Mouse (Mus musculus) CH12.LX (cell line): ENCODE measurements at regions not wholly inside any gene's neighbourhood (a gene's known extent, or its start where the extent isn't known, plus 50 kb on each side); places are given as distances from the start of the nearest gene placed in this dataset.

ENCODE experiments used
- CTCF ChIP-seq, 2 experiments: IDR thresholded peaks in 1 of 2; conservative IDR thresholded peaks in 1 of 2; 2 replicates each; pipeline ENCODE4 v1.5.1; 2011 to 2012; ENCODE audit warnings: low read depth in 2 of 2, low read length in 2 of 2, improper control_type of control experiment in 1 of 2, inconsistent platforms in 1 of 2, mild to moderate bottlenecking in 1 of 2, moderate library complexity in 1 of 2
- ELF1 ChIP-seq: IDR thresholded peaks from 2 replicates; pipeline ENCODE4 v1.6.1; 2014; ENCODE audit warnings: low read depth, mild to moderate bottlenecking, inconsistent platforms, low read length, improper control_type of control experiment
- EP300 ChIP-seq: IDR thresholded peaks from 2 replicates; pipeline ENCODE4 v1.6.1; 2011; ENCODE audit warnings: low read length, improper control_type of control experiment
- MAX ChIP-seq: IDR thresholded peaks from 2 replicates; pipeline ENCODE4 v1.6.1; 2011; ENCODE audit warnings: low read length, improper control_type of control experiment
- NRF1 ChIP-seq: IDR thresholded peaks from 2 replicates; pipeline ENCODE4 v1.6.1; 2014; ENCODE audit warnings: low read depth, mild to moderate bottlenecking, inconsistent platforms, low read length, improper control_type of control experiment, moderate library complexity
- POLR2A ChIP-seq: IDR thresholded peaks from 2 replicates; pipeline ENCODE4 v1.6.1; 2011; ENCODE audit warnings: low read depth, mild to moderate bottlenecking, improper control_type of control experiment, low read length
- POLR2AphosphoS2 ChIP-seq: IDR thresholded peaks from 2 replicates; pipeline ENCODE4 v1.6.1; 2011; ENCODE audit warnings: low read depth, low read length, improper control_type of control experiment
- RAD21 ChIP-seq: IDR thresholded peaks from 2 replicates; pipeline ENCODE4 v1.6.1; 2011; ENCODE audit warnings: low read depth, mild to moderate bottlenecking, low read length, improper control_type of control experiment, moderate library complexity
- RCOR1 ChIP-seq: conservative IDR thresholded peaks from 2 replicates; pipeline ENCODE4 v1.6.1; 2012; ENCODE audit warnings: low read depth, mild to moderate bottlenecking, inconsistent platforms, low read length, improper control_type of control experiment
- TCF12 ChIP-seq: IDR thresholded peaks from 2 replicates; pipeline ENCODE4 v1.6.1; 2014; ENCODE audit warnings: low read depth, mild to moderate bottlenecking, inconsistent platforms, low read length, improper control_type of control experiment
- UBTF ChIP-seq: IDR thresholded peaks from 2 replicates; pipeline ENCODE4 v1.6.1; 2012; ENCODE audit warnings: low read depth, mild to moderate bottlenecking, inconsistent platforms, low read length, improper control_type of control experiment, moderate library complexity
- ZNF384 ChIP-seq: IDR thresholded peaks from 2 replicates; pipeline ENCODE4 v1.6.1; 2012; ENCODE audit warnings: low read depth, low read length, improper control_type of control experiment, inconsistent platforms

GRCm38 (mm10) chr13:101996144-101996543, 228.1 kb upstream of the Pik3r1 start:
- no peak for TF ChIP-seq POLR2A
- TF ChIP-seq CTCF (conservative IDR thresholded peaks at IDR 0.05 in 1 of 2, IDR thresholded peaks at IDR 0.05 in 1 of 2; ENCODE audit: low read depth in 2 of 2, low read length in 2 of 2): no peak
- TF ChIP-seq MAX: no peak
- TF ChIP-seq RCOR1: no peak
- no peak for TF ChIP-seq TCF12
- TF ChIP-seq ELF1: no peak
- TF ChIP-seq EP300: no peak
- no peak for TF ChIP-seq NRF1
- no peak for TF ChIP-seq UBTF
- TF ChIP-seq RAD21: no peak
- no peak for TF ChIP-seq POLR2AphosphoS2
- TF ChIP-seq ZNF384: no peak
